Mouse (Mus musculus) midbrain, embryonic 12.5 days (tissue): Measurements from ENCODE around the gene Fgf15. TPM values are rescaled to one million over a fixed set of nuclear protein-coding genes. Genes with fewer than 3 reads are reported as not detected.
A peak's percentile ranks its signal among the peaks of the same experiment; 100 is the strongest.
"Not testable (repeated sequence)": the region's sequence is repeated elsewhere in the genome, so short reads cannot be mapped to it uniquely, and the experiment has no call there.

Source experiments
- ATAC-seq: fragments of 200-750 bp; cut with Nextera tagmentation; 2 replicates; pipeline ENCODE4 v1.8.0; 2017; ENCODE audit warnings: low read depth, moderate TSS enrichment, moderate library complexity; ENCODE audit not compliant: low FRiP score
- H3K27ac ChIP-seq: fragments of 300-500 bp; sonication (generic); replicated peaks from 2 replicates; pipeline ENCODE4 v1.5.1; 2016; ENCODE audit warnings: mild to moderate bottlenecking
- H3K27me3 ChIP-seq: fragments of 300-500 bp; sonication (generic); 2 replicates; pipeline ENCODE4 v1.6.1; 2016; ENCODE audit warnings: mild to moderate bottlenecking
- H3K36me3 ChIP-seq: fragments of 300-500 bp; sonication (generic); 2 replicates; pipeline ENCODE4 v1.6.1; 2016
- H3K4me1 ChIP-seq: fragments of 300-500 bp; sonication (generic); 2 replicates; pipeline ENCODE4 v1.6.1; 2016
- H3K4me2 ChIP-seq: fragments of 300-500 bp; sonication (generic); replicated peaks from 2 replicates; pipeline ENCODE4 v1.6.1; 2016; ENCODE audit warnings: mild to moderate bottlenecking, moderate library complexity
- H3K4me3 ChIP-seq: fragments of 300-500 bp; sonication (generic); 2 replicates; pipeline ENCODE4 v1.5.1; 2016; ENCODE audit warnings: mild to moderate bottlenecking
- H3K9ac ChIP-seq: fragments of 300-500 bp; sonication (generic); replicated peaks from 2 replicates; pipeline ENCODE4 v1.6.1; 2016; ENCODE audit warnings: mild to moderate bottlenecking, moderate library complexity
- H3K9me3 ChIP-seq: fragments of 300-500 bp; sonication (generic); 2 replicates; pipeline ENCODE4 v1.6.1; 2016; ENCODE audit warnings: mild to moderate bottlenecking
- WGBS: fragments of 180-500 bp; shearing (Covaris S2); methylation state at CpG from one replicate; pipeline ENCODE4 v1.1.7; 2016; 5-methylcytosine and 5-hydroxymethylcytosine counted together
- polyA plus RNA-seq: library from polyadenylated mRNA; unstranded; fragments of >200 nt; fragmentation: Nextera tagmentation; extraction: Ambion mirVana; gene quantifications from 2 replicates; pipeline ENCODE4 v1.2.1, GENCODE M21; 2016

Gene Fgf15
- polyA plus RNA-seq, 1 experiment from 2014 or later = 69.8 TPM

GRCm38 (mm10) chr7:144892322-144892721 lies 4.0 kb upstream of the Fgf15 start:
- peaks cover 52% of the 10 kb centered on the region for H3K27me3 ChIP-seq
- H3K36me3 ChIP-seq = no peaks in the 10 kb centered on the region
- H3K4me3 ChIP-seq = no peak overlapping the region
- H3K4me2 ChIP-seq = no peak overlapping the region
- ATAC-seq = no peak
- peaks cover 36% of the 10 kb centered on the region for H3K4me1 ChIP-seq
- H3K9ac ChIP-seq = no peak overlapping the region
- H3K9me3 ChIP-seq = no peaks in the 10 kb centered on the region
- no peak overlapping the region for H3K27ac ChIP-seq
- 46% methylated on average over 6 of the region's 6 CpGs for WGBS

GRCm38 (mm10) chr7:144894191-144894590 lies 2.1 kb upstream of the Fgf15 start:
- ATAC-seq = no peak
- Histone ChIP-seq H3K9me3 (no peaks in the 10 kb centered on the region), H3K4me2 (peak overlapping the region; percentile 68), H3K27me3 (peaks cover 57% of the 10 kb centered on the region), H3K4me1 (peaks cover 49% of the 10 kb centered on the region), H3K4me3 (no peak overlapping the region), H3K36me3 (no peaks in the 10 kb centered on the region), H3K9ac (no peak overlapping the region), H3K27ac (peak overlapping the region; percentile 72)
- WGBS = 3% methylated on average over 5 of the region's 5 CpGs

GRCm38 (mm10) chr7:144894706-144895105 lies 1.6 kb upstream of the Fgf15 start:
- no peak for ATAC-seq

GRCm38 (mm10) chr7:144895305-144896111 lies 823 bp upstream of the Fgf15 start:
- WGBS = under 1% methylated on average over 37 of the region's 37 CpGs
- Histone ChIP-seq H3K9ac (peak overlapping the region; percentile 66), H3K27me3 (peaks cover 61% of the 10 kb centered on the region), H3K4me1 (peaks cover 52% of the 10 kb centered on the region), H3K9me3 (no peaks in the 10 kb centered on the region), H3K4me2 (peak overlapping the region; percentile 68), H3K4me3 (peak overlapping the region; percentile 45), H3K27ac (peak overlapping the region; percentile 72), H3K36me3 (no peaks in the 10 kb centered on the region)
- ATAC-seq = peak; percentile 78

More at GRCm38 (mm10) chr7:144894706-144895105, 1.6 kb upstream of the Fgf15 start:
- peak overlapping the region; percentile 45 for H3K4me3 ChIP-seq
- H3K36me3 ChIP-seq = no peaks in the 10 kb centered on the region
- peaks cover 52% of the 10 kb centered on the region for H3K4me1 ChIP-seq
- H3K27me3 ChIP-seq = peaks cover 57% of the 10 kb centered on the region
- H3K9me3 ChIP-seq = no peaks in the 10 kb centered on the region
- H3K27ac ChIP-seq = peak overlapping the region; percentile 72
- peak overlapping the region; percentile 68 for H3K4me2 ChIP-seq
- 2% methylated on average over 4 of the region's 4 CpGs for whole genome bisulfite sequencing
- H3K9ac ChIP-seq = peak overlapping the region; percentile 22; the same call in 1 of the 2 replicates

- Histone ChIP-seq H3K27ac (no peak overlapping the region; the same call in 1 of the 2 replicates), H3K4me3 (peak overlapping the region; percentile 45), H3K27me3 (peaks cover 57% of the 10 kb centered on the region), H3K4me1 (peaks cover 52% of the 10 kb centered on the region), H3K36me3 (no peaks in the 10 kb centered on the region), H3K9me3 (no peaks in the 10 kb centered on the region), H3K9ac (peak overlapping the region; percentile 66), H3K4me2 (peak overlapping the region; percentile 68)
- no peak for ATAC-seq
- WGBS = 12% methylated on average over 6 of the region's 6 CpGs
Observed at GRCm38 (mm10) chr7:144898506-144898905, 2.2 kb downstream of the Fgf15 start.

GRCm38 (mm10) chr7:144905514-144905913 lies 9.2 kb downstream of the Fgf15 start:
- H3K27ac ChIP-seq = not testable (repeated sequence)
- 98% methylated on average over 3 of the region's 3 CpGs for WGBS

GRCm38 (mm10) chr7:144906708-144907397 lies 10.5 kb downstream of the Fgf15 start:
- Histone ChIP-seq H3K9me3 (no peaks in the 10 kb centered on the region), H3K4me3 (no peak overlapping the region), H3K27me3 (no peaks in the 10 kb centered on the region), H3K36me3 (no peaks in the 10 kb centered on the region), H3K4me2 (peak overlapping the region; percentile 43), H3K9ac (no peak overlapping the region), H3K4me1 (no peaks in the 10 kb centered on the region), H3K27ac (no peak overlapping the region)
- 10% methylated on average over 28 of the region's 28 CpGs for WGBS
- ATAC-seq = no peak; the same call in 1 of the 2 replicates

More at GRCm38 (mm10) chr7:144905514-144905913, 9.2 kb downstream of the Fgf15 start:
- not testable (repeated sequence) for H3K4me1 ChIP-seq, H3K4me3 ChIP-seq, H3K4me2 ChIP-seq, H3K36me3 ChIP-seq, H3K27me3 ChIP-seq, ATAC-seq, H3K9me3 ChIP-seq, H3K9ac ChIP-seq

- no peaks in the 10 kb centered on the region for H3K27me3 ChIP-seq
- no peaks in the 10 kb centered on the region for H3K4me1 ChIP-seq
- no peak overlapping the region for H3K4me2 ChIP-seq
- H3K27ac ChIP-seq = no peak overlapping the region
- H3K4me3 ChIP-seq = no peak overlapping the region
- H3K9ac ChIP-seq = no peak overlapping the region
- no peak for ATAC-seq
- 19% methylated on average over 8 of the region's 8 CpGs for WGBS
- no peaks in the 10 kb centered on the region for H3K9me3 ChIP-seq
- H3K36me3 ChIP-seq = no peaks in the 10 kb centered on the region
Observed at GRCm38 (mm10) chr7:144907793-144908192, 11.5 kb downstream of the Fgf15 start.

- Histone ChIP-seq H3K36me3 (no peaks in the 10 kb centered on the region), H3K27ac (no peak overlapping the region), H3K9me3 (no peaks in the 10 kb centered on the region), H3K4me2 (no peak overlapping the region), H3K4me1 (no peaks in the 10 kb centered on the region), H3K9ac (no peak overlapping the region), H3K27me3 (no peaks in the 10 kb centered on the region), H3K4me3 (no peak overlapping the region)
- no peak for ATAC-seq
- WGBS = 30% methylated on average over 7 of the region's 7 CpGs
Observed at GRCm38 (mm10) chr7:144908705-144909104, 12.4 kb downstream of the Fgf15 start.

GRCm38 (mm10) chr7:144911121-144911520 lies 14.8 kb downstream of the Fgf15 start:
- Histone ChIP-seq H3K9ac (no peak overlapping the region), H3K27ac (no peak overlapping the region), H3K4me1 (peaks cover 9% of the 10 kb centered on the region), H3K4me2 (no peak overlapping the region), H3K36me3 (no peaks in the 10 kb centered on the region), H3K4me3 (no peak overlapping the region), H3K9me3 (no peaks in the 10 kb centered on the region), H3K27me3 (no peaks in the 10 kb centered on the region)
- ATAC-seq = no peak
- 70% methylated on average over 1 of the region's 1 CpGs for WGBS

GRCm38 (mm10) chr7:144912897-144913296 lies 16.6 kb downstream of the Fgf15 start:
- WGBS = 83% methylated on average over 4 of the region's 4 CpGs
- H3K27ac ChIP-seq = no peak overlapping the region
- peaks cover 13% of the 10 kb centered on the region for H3K4me1 ChIP-seq
- H3K4me3 ChIP-seq = no peak overlapping the region
- H3K36me3 ChIP-seq = peaks cover 6% of the 10 kb centered on the region; the same call in 1 of the 2 replicates
- H3K9me3 ChIP-seq = no peaks in the 10 kb centered on the region
- H3K27me3 ChIP-seq = no peaks in the 10 kb centered on the region
- H3K4me2 ChIP-seq = no peak overlapping the region
- H3K9ac ChIP-seq = no peak overlapping the region
- no peak for ATAC-seq

GRCm38 (mm10) chr7:144914296-144914947 lies 18.1 kb downstream of the Fgf15 start:
- WGBS = 11% methylated on average over 17 of the region's 17 CpGs
- ATAC-seq = peak; percentile 95

More at GRCm38 (mm10) chr7:144914296-144914947, 18.1 kb downstream of the Fgf15 start:
- Histone ChIP-seq H3K4me1 (peaks cover 13% of the 10 kb centered on the region), H3K9ac (peak overlapping the region; percentile 75), H3K4me3 (peak overlapping the region; percentile 85), H3K27me3 (no peaks in the 10 kb centered on the region), H3K27ac (peak overlapping the region; percentile 91), H3K36me3 (peaks cover 19% of the 10 kb centered on the region), H3K9me3 (no peaks in the 10 kb centered on the region), H3K4me2 (peak overlapping the region; percentile 83)
